Mouse (Mus musculus) ES-Bruce4 (cell line): ENCODE measurements at regions not wholly inside any gene's neighbourhood (a gene's known extent, or its start where the extent isn't known, plus 50 kb on each side); places are given as distances from the start of the nearest gene placed in this dataset.

Experiments used
- CTCF ChIP-seq: IDR thresholded peaks from one replicate; pipeline ENCODE4 v1.8.1; 2011; ENCODE audit warnings: low read depth, low read length
- EP300 ChIP-seq: IDR thresholded peaks from 2 replicates; pipeline ENCODE4 v1.6.1; 2011; ENCODE audit warnings: low read depth, low read length; ENCODE audit not compliant: insufficient read depth
- POLR2A ChIP-seq: IDR thresholded peaks from one replicate; pipeline ENCODE4 v1.8.1; 2011; ENCODE audit warnings: low read length; ENCODE audit not compliant: insufficient read depth

GRCm38 (mm10) chr6:60410051-60410785 lies 419.4 kb downstream of the Snca start:
- TF ChIP-seq CTCF = no peak
- TF ChIP-seq POLR2A = no peak
- TF ChIP-seq EP300 = peak; percentile 13; the same call in 1 of the 2 replicates
